Mouse (Mus musculus): Measurements from ENCODE around the gene Arhgef18. TPM values are rescaled to one million over a fixed set of nuclear protein-coding genes. Genes with fewer than 3 reads are reported as not detected.

Gene Arhgef18
- total and polyA plus RNA-seq, 2 experiments from 2014 or later, result 5.5 to 45.6 TPM

GRCm38 (mm10) chr8:3375748-3376147 is 17.1 kb upstream of the Arhgef18 start:
- TF ChIP-seq CTCF (IDR thresholded peaks at IDR 0.05; ENCODE audit: low read depth), result 0 out of 2 replicates have a peak, but pooled peaks have one; percentile 7
- Histone ChIP-seq H3K9me3 (ENCODE audit: low read length) (no peaks in the 10 kb centered on the region), H3K27ac (no peak overlapping the region), H3K4me1 (ENCODE audit: insufficient read depth, low read length) (no peaks in the 10 kb centered on the region), H3K9ac (replicated peaks; ENCODE audit: low read length) (no peak overlapping the region), H3K4me3 (ENCODE audit: low read length) (no peak overlapping the region), H3K4me2 (ENCODE audit: low read depth, low read length) (no peak overlapping the region), H3K36me3 (ENCODE audit: insufficient read depth, low read length) (no peaks in the 10 kb centered on the region), H3K27me3 (ENCODE audit: insufficient read depth, low read length) (no peaks in the 10 kb centered on the region)
- no peak for ATAC-seq
- DNase-seq (ENCODE audit: low spot score), result no peak

GRCm38 (mm10) chr8:3376641-3377274 is 16.0 kb upstream of the Arhgef18 start:
- no peak overlapping the region for H3K4me2 ChIP-seq (ENCODE audit: low read depth, low read length)
- H3K36me3 ChIP-seq (ENCODE audit: insufficient read depth, low read length), result no peaks in the 10 kb centered on the region
- ATAC-seq, result no peak
- H3K27ac ChIP-seq, result no peak overlapping the region
- H3K9ac ChIP-seq (replicated peaks; ENCODE audit: low read length), result no peak overlapping the region
- DNase-seq (ENCODE audit: low spot score), result no peak
- no peaks in the 10 kb centered on the region for H3K4me1 ChIP-seq (ENCODE audit: insufficient read depth, low read length)
- H3K27me3 ChIP-seq (ENCODE audit: insufficient read depth, low read length), result no peaks in the 10 kb centered on the region
- no peak overlapping the region for H3K4me3 ChIP-seq (ENCODE audit: low read length)
- WGBS, result 71% methylated on average over 11 of the region's 11 CpGs
- H3K9me3 ChIP-seq (ENCODE audit: low read length), result no peaks in the 10 kb centered on the region
- TF ChIP-seq CTCF (IDR thresholded peaks at IDR 0.05; ENCODE audit: low read depth), result no peak

GRCm38 (mm10) chr8:3387286-3387685 is 5.5 kb upstream of the Arhgef18 start:
- ATAC-seq, result 0 out of 2 replicates have a peak, but pooled peaks have one; percentile 38

GRCm38 (mm10) chr8:3388591-3389338 is 4.0 kb upstream of the Arhgef18 start:
- 72% methylated on average over 9 of the region's 9 CpGs for WGBS
- Histone ChIP-seq H3K36me3 (ENCODE audit: insufficient read depth, low read length) (no peaks in the 10 kb centered on the region), H3K27ac (no peak overlapping the region), H3K27me3 (ENCODE audit: insufficient read depth, low read length) (no peaks in the 10 kb centered on the region), H3K4me2 (ENCODE audit: low read depth, low read length) (no peak overlapping the region), H3K4me1 (ENCODE audit: insufficient read depth, low read length) (0 out of 2 replicates have a peak, but pooled peaks cover 5% of the 10 kb centered on the region), H3K9ac (replicated peaks; ENCODE audit: low read length) (no peak overlapping the region), H3K9me3 (ENCODE audit: low read length) (no peaks in the 10 kb centered on the region), H3K4me3 (ENCODE audit: low read length) (no peak overlapping the region)
- no peak for DNase-seq (ENCODE audit: low spot score)
- no peak for TF ChIP-seq CTCF (IDR thresholded peaks at IDR 0.05; ENCODE audit: low read depth)
- no peak for ATAC-seq

More at GRCm38 (mm10) chr8:3387286-3387685, 5.5 kb upstream of the Arhgef18 start:
- peak; percentile 85 for TF ChIP-seq CTCF (IDR thresholded peaks at IDR 0.05; ENCODE audit: low read depth)
- Histone ChIP-seq H3K36me3 (ENCODE audit: insufficient read depth, low read length) (no peaks in the 10 kb centered on the region), H3K9me3 (ENCODE audit: low read length) (no peaks in the 10 kb centered on the region), H3K9ac (replicated peaks; ENCODE audit: low read length) (no peak overlapping the region), H3K27ac (no peak overlapping the region), H3K4me1 (ENCODE audit: insufficient read depth, low read length) (no peaks in the 10 kb centered on the region), H3K4me3 (ENCODE audit: low read length) (no peak overlapping the region), H3K4me2 (ENCODE audit: low read depth, low read length) (no peak overlapping the region), H3K27me3 (ENCODE audit: insufficient read depth, low read length) (no peaks in the 10 kb centered on the region)
- peak; percentile 71 for DNase-seq (ENCODE audit: low spot score)
- WGBS, result 32% methylated on average over 6 of the region's 6 CpGs

- no peak overlapping the region for H3K4me3 ChIP-seq (ENCODE audit: low read length)
Observed at GRCm38 (mm10) chr8:3389506-3389905, 3.3 kb upstream of the Arhgef18 start.

GRCm38 (mm10) chr8:3392293-3392692 is 513 bp upstream of the Arhgef18 start:
- Histone ChIP-seq H3K4me1 (ENCODE audit: insufficient read depth, low read length) (0 out of 2 replicates have a peak, but pooled peaks cover 13% of the 10 kb centered on the region), H3K36me3 (ENCODE audit: insufficient read depth, low read length) (no peaks in the 10 kb centered on the region), H3K4me3 (ENCODE audit: low read length) (peak overlapping the region; percentile 80), H3K27ac (no peak overlapping the region), H3K9me3 (ENCODE audit: low read length) (no peaks in the 10 kb centered on the region), H3K27me3 (ENCODE audit: insufficient read depth, low read length) (no peaks in the 10 kb centered on the region), H3K9ac (replicated peaks; ENCODE audit: low read length) (no peak overlapping the region), H3K4me2 (ENCODE audit: low read depth, low read length) (peak overlapping the region; percentile 93)
- TF ChIP-seq CTCF (IDR thresholded peaks at IDR 0.05; ENCODE audit: low read depth), result no peak
- WGBS, result 50% methylated on average over 4 of the region's 4 CpGs
- ATAC-seq (no peak), DNase-seq (ENCODE audit: low spot score) (no peak)

More at GRCm38 (mm10) chr8:3389506-3389905, 3.3 kb upstream of the Arhgef18 start:
- Histone ChIP-seq H3K4me1 (ENCODE audit: insufficient read depth, low read length) (0 out of 2 replicates have a peak, but pooled peaks cover 9% of the 10 kb centered on the region), H3K9me3 (ENCODE audit: low read length) (no peaks in the 10 kb centered on the region), H3K27ac (no peak overlapping the region), H3K36me3 (ENCODE audit: insufficient read depth, low read length) (no peaks in the 10 kb centered on the region), H3K9ac (replicated peaks; ENCODE audit: low read length) (no peak overlapping the region), H3K4me2 (ENCODE audit: low read depth, low read length) (no peak overlapping the region), H3K27me3 (ENCODE audit: insufficient read depth, low read length) (no peaks in the 10 kb centered on the region)
- ATAC-seq (no peak), DNase-seq (ENCODE audit: low spot score) (no peak)
- WGBS, result 90% methylated on average over 1 of the region's 1 CpGs
- no peak for TF ChIP-seq CTCF (IDR thresholded peaks at IDR 0.05; ENCODE audit: low read depth)

Measured in hindbrain, postnatal 0 days (tissue).